Mouse (Mus musculus) megakaryocyte progenitor cell, adult 5-6 weeks (primary cell): ENCODE measurements around the gene Gm26657. TPM values are rescaled to one million over a fixed set of nuclear protein-coding genes. Genes with fewer than 3 reads are reported as not detected.
A peak's percentile ranks its signal among the peaks of the same experiment; 100 is the strongest.

Experiments used
- ATAC-seq: replicated peaks from 2 replicates; pipeline ENCODE4 v1.8.0; 2016; ENCODE audit warnings: mild to moderate bottlenecking, moderate TSS enrichment, inconsistent platforms; ENCODE audit not compliant: poor library complexity
- total RNA-seq, 2 experiments: library from RNA; stranded (forward) in 1 of 2; stranded (reverse) in 1 of 2; fragments of 157-497, 149-512 nt in 1 of 2; fragments of 200-1000 nt in 1 of 2; gene quantifications; 2 replicates each; pipeline versions ENCODE4 v1.2.3 to v1.2.4; 2015 to 2017

Gene Gm26657
- total RNA-seq, 2 experiments from 2014 or later, result not detected

- peak; percentile 95 for ATAC-seq
These were observed 17.2 kb downstream of the Gm26657 start for GRCm38 (mm10) chr4:56756966-56757600.

- peak; percentile 71 for ATAC-seq
These were observed 17.8 kb downstream of the Gm26657 start for GRCm38 (mm10) chr4:56757693-56758092.

DNA sequence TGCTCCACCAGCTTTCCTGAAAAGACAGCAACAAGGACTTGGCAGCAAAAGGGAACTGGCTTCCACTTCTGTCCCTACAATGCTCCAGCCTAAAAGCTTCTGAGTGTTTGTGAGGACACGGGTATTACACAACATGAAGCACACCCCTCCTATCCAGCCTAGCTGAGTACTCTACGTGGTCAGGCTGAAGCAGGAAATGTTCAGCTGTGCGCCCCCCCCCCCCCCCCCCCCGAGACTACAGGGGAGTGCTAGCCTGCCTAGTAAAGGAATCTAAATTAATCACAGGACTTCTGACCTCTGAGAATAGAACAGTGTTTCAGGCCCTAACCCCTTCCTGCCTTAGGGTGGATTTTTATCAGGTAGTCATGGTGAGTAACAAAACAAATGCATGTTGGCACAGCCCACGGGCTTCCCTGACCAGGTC is 28.0 kb downstream of the Gm26657 start:
- peak; percentile 52 for ATAC-seq

GRCm38 (mm10) chr4:56768913-56769312 is 29.0 kb downstream of the Gm26657 start:
- no peak for ATAC-seq

GRCm38 (mm10) chr4:56771065-56771464 is 31.2 kb downstream of the Gm26657 start:
- no peak for ATAC-seq

Other genes starting within 250 kb of the Gm26657 start
- 0.17 TPM in 1 of 2 replicates, not detected in the other for gene Actl7b, start 1.4 kb downstream of the Gm26657 start, total RNA-seq (2015)
- gene Actl7b, start 1.4 kb downstream of the Gm26657 start, total RNA-seq (2017), result 0.14 and 0.37 TPM in 2 replicates
- gene Actl7a, start 3.3 kb downstream of the Gm26657 start, total RNA-seq (2015), result not detected in 2 replicates
- not detected in 2 replicates for gene Actl7a, start 3.3 kb downstream of the Gm26657 start, total RNA-seq (2017)
- gene Elp1, start 62.3 kb downstream of the Gm26657 start, total RNA-seq (2015), result 58.5 and 61.1 TPM in 2 replicates
- 42.5 and 51.8 TPM in 2 replicates for gene Elp1, start 62.3 kb downstream of the Gm26657 start, total RNA-seq (2017)
- 40.2 and 41.2 TPM in 2 replicates for gene Fam206a, start 62.3 kb downstream of the Gm26657 start, total RNA-seq (2015)
- gene Fam206a, start 62.3 kb downstream of the Gm26657 start, total RNA-seq (2017), result 8.2 and 8.6 TPM in 2 replicates
- 1.7 and 3.1 TPM in 2 replicates for gene Ctnnal1, start 125.1 kb downstream of the Gm26657 start, total RNA-seq (2015)
- gene Ctnnal1, start 125.1 kb downstream of the Gm26657 start, total RNA-seq (2017), result 3.3 and 3.5 TPM in 2 replicates
- 12.7 and 14.6 TPM in 2 replicates for gene Tmem245, start 207.4 kb downstream of the Gm26657 start, total RNA-seq (2015)
- gene Tmem245, start 207.4 kb downstream of the Gm26657 start, total RNA-seq (2017), result 5.0 and 5.8 TPM in 2 replicates